Mouse (Mus musculus) forebrain, embryonic 14.5 days (tissue): Measurements from ENCODE around the gene Brap. TPM values are rescaled to one million over a fixed set of nuclear protein-coding genes. Genes with fewer than 3 reads are reported as not detected.
A peak's percentile ranks its signal among the peaks of the same experiment; 100 is the strongest.
"Not testable (repeated sequence)": the region's sequence is repeated elsewhere in the genome, so short reads cannot be mapped to it uniquely, and the experiment has no call there.

Experiments
- ATAC-seq: fragments of 200-750 bp; cut with Nextera tagmentation; 2 replicates; pipeline ENCODE4 v1.8.0; 2017; ENCODE audit warnings: mild to moderate bottlenecking, moderate library complexity
- DNase-seq: peaks from one replicate; pipeline ENCODE4 v3.0.0-alpha.2; 2015; ENCODE audit warnings: low spot score
- H3K27ac ChIP-seq: fragments of 300-500 bp; sonication (generic); 2 replicates; pipeline ENCODE4 v1.5.1; 2014; ENCODE audit warnings: low read depth, mild to moderate bottlenecking, control low read depth, low read length, moderate library complexity
- H3K27me3 ChIP-seq: fragments of 300-500 bp; sonication (generic); replicated peaks from 2 replicates; pipeline ENCODE4 v1.6.1; 2014; ENCODE audit warnings: low read length, control low read depth, mixed read lengths; ENCODE audit not compliant: control insufficient read depth, insufficient read depth
- H3K36me3 ChIP-seq: fragments of 300-500 bp; sonication (generic); 2 replicates; pipeline ENCODE4 v1.6.1; 2014; ENCODE audit warnings: low read length, control low read depth; ENCODE audit not compliant: control insufficient read depth, insufficient read depth
- H3K4me1 ChIP-seq: fragments of 300-500 bp; sonication (generic); 2 replicates; pipeline ENCODE4 v1.6.1; 2014; ENCODE audit warnings: antibody characterized with exemption, low read length, control low read depth; ENCODE audit not compliant: control insufficient read depth, insufficient read depth
- H3K4me2 ChIP-seq: fragments of 300-500 bp; sonication (generic); 2 replicates; pipeline ENCODE4 v1.6.1; 2014; ENCODE audit warnings: mild to moderate bottlenecking, control low read depth, low read length
- H3K4me3 ChIP-seq: fragments of 300-500 bp; sonication (generic); 2 replicates; pipeline ENCODE4 v1.5.1; 2014; ENCODE audit warnings: low read depth, low read length, control low read depth
- H3K9ac ChIP-seq: fragments of 300-500 bp; sonication (generic); 2 replicates; pipeline ENCODE4 v1.6.1; 2014; ENCODE audit warnings: mild to moderate bottlenecking, low read length, control low read depth, moderate library complexity
- H3K9me3 ChIP-seq: fragments of 300-500 bp; sonication (generic); replicated peaks from 2 replicates; pipeline ENCODE4 v1.6.1; 2016; ENCODE audit warnings: low read length, control low read depth, mixed read lengths; ENCODE audit not compliant: control insufficient read depth
- WGBS: fragments of 180-500 bp; shearing (Covaris S2); extraction: QIAGEN DNeasy Blood & Tissue Kit; methylation state at CpG from one replicate; pipeline ENCODE4 v1.1.7; 2014; 5-methylcytosine and 5-hydroxymethylcytosine counted together
- polyA plus RNA-seq: library from polyadenylated mRNA; unstranded; fragments of >200 nt; fragmentation: Nextera tagmentation; extraction: Ambion mirVana; gene quantifications from 2 replicates; pipeline ENCODE4 v1.2.1, GENCODE M21; 2014

Gene Brap
- polyA plus RNA-seq, 1 experiment from 2014 or later, result 36.8 TPM

DNA sequence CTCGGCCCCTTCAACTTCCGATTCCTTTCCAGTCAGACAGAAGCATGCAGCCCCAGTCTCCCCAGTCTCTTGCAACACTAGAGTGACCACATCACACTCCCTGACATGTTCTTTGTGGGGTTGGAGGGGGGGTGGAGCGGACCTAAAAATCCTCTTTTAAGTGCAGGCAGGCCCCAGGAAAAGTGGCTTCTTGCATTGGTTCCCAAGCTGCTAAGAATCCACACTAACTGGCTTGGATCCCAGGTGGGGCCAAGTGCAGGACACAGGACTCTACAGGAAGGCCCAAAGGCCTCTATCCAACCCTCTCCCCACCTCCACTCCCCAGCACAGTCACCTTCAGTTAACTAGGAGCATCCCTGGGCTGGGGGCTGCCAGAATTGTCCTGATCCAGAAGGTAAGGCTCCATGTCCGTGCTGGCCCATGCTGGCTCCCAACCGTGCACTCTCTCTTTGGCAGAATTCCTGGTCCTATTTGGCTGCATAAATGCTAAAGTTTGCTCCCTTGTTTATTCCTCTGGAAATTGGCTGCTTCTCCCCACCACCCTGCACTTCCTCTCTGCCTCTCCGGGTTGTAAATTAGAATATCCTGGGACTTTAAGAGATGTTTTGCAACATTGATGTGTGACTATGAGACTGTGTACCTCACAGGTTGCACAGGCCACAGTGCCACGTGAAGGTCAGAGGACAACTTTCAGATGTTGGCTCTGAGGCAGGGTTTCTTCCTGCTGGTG is 30.3 kb downstream of the Brap start:
- 74% methylated on average over 7 of the region's 7 CpGs for WGBS
- peak overlapping the region; percentile 39; the same call in 1 of the 2 replicates for H3K27ac ChIP-seq
- no peaks in the 10 kb centered on the region for H3K9me3 ChIP-seq
- ATAC-seq (no peak), DNase-seq (peak; percentile 20)
- no peak overlapping the region for H3K4me2 ChIP-seq
- H3K4me1 ChIP-seq, result no peaks in the 10 kb centered on the region
- no peaks in the 10 kb centered on the region for H3K27me3 ChIP-seq
- no peak overlapping the region for H3K4me3 ChIP-seq
- no peak overlapping the region for H3K9ac ChIP-seq
- peaks cover 20% of the 10 kb centered on the region for H3K36me3 ChIP-seq

DNA sequence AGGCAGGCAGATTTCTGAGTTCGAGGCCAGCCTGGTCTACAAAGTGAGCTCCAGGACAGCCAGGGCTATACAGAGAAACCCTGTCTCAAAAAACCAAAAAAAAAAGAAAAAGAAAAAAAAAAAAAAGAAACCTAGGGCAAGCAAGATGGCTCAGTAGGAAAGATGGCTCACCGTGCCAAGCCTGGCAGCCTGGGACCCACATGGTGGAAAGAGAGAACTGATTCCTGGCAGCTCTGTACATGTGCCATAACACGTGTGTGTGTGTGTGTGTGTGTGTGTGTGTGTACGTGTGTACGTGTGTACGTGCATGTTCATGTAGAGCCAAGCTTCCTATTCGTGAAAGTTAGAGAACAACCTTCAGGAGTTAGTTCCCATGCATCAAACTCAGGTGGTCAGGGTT is 31.1 kb downstream of the Brap start:
- WGBS, result 79% methylated on average over 7 of the region's 7 CpGs
- not testable (repeated sequence) for H3K9me3 ChIP-seq, H3K27ac ChIP-seq, H3K9ac ChIP-seq, H3K4me2 ChIP-seq, H3K27me3 ChIP-seq, H3K4me3 ChIP-seq, H3K4me1 ChIP-seq
- DNase-seq (peak; percentile 77), ATAC-seq (peak; percentile 32; the same call in 1 of the 2 replicates)
- peaks cover 12% of the 10 kb centered on the region for H3K36me3 ChIP-seq

DNA sequence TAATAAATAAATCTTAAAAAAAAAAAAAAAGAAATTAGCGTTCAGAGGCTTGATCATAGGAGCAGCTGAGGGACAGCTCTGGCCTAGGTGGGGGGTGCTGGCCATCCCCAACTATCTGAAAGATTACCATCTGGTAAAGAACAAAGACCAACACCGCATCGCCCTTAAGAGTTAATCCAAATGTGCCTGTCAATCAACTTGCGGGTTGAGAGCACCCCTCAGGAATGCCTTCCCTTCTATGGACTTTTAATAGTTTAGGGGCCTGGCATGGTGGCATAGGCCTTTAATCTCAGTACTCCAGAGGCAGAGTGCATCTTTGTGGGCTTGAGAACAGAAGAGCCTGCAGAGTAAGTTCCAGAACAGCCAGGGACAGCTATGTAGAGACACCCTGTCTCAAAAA is 32.5 kb downstream of the Brap start:
- Histone ChIP-seq H3K27ac (no peak overlapping the region), H3K4me2 (no peak overlapping the region), H3K9me3 (no peaks in the 10 kb centered on the region), H3K27me3 (no peaks in the 10 kb centered on the region), H3K36me3 (no peaks in the 10 kb centered on the region), H3K4me1 (no peaks in the 10 kb centered on the region), H3K9ac (no peak overlapping the region), H3K4me3 (no peak overlapping the region)
- WGBS, result 77% methylated on average over 4 of the region's 4 CpGs
- DNase-seq (no peak), ATAC-seq (no peak)

DNA sequence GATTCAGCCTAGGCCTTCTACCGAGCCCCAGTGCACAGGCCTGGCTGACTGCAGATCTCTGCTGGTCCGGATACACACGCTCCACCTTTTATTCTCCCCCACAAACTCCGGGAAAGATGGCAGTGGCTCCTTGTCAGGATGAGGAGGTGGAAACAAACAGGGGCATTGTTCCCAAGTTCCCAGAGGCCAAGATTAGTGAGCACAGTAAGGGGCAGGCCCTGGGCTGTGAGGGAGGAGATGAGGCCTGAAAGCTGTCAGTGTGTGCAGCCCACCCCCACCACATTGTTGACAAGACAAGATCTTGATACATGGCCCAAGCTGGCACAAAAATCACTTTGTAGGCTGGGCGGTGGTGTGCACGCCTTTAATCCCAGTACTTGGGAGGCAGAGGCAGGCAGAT is 36.4 kb downstream of the Brap start:
- DNase-seq, result no peak
- H3K4me2 ChIP-seq, result no peak overlapping the region
- no peaks in the 10 kb centered on the region for H3K4me1 ChIP-seq
- H3K4me3 ChIP-seq, result no peak overlapping the region
- no peaks in the 10 kb centered on the region for H3K36me3 ChIP-seq
- H3K27me3 ChIP-seq, result no peaks in the 10 kb centered on the region
- 42% methylated on average over 6 of the region's 6 CpGs for WGBS
- no peak overlapping the region for H3K9ac ChIP-seq
- no peaks in the 10 kb centered on the region for H3K9me3 ChIP-seq
- ATAC-seq, result no peak
- no peak overlapping the region for H3K27ac ChIP-seq

DNA sequence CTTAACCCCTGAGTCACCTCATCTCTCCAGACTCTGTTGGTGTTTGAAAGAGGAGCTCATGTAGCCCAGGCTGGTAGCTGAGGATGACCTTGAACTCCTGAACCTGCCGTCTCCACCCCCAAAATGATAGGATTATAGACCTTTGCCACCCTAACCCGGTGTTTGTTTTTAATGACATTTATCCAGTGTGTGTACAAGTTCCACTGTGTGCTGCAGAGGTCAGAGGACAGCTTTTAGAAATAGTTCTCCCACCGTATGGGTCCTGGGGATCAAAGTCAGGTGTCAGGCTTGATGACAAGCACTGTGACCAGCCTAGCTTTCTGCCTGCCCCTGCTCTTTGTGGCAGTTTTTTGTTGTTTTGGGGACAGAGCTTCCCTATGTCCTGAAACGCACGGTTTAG is 39.5 kb downstream of the Brap start:
- 65% methylated on average over 5 of the region's 5 CpGs for WGBS
- peaks cover 2% of the 10 kb centered on the region; the same call in 1 of the 2 replicates for H3K4me1 ChIP-seq
- no peak overlapping the region for H3K9ac ChIP-seq

GRCm38 (mm10) chr5:121700496-121700895 is 40.1 kb downstream of the Brap start:
- ATAC-seq (no peak), DNase-seq (no peak)
- no peak overlapping the region for H3K27ac ChIP-seq
- WGBS, result 31% methylated on average over 11 of the region's 11 CpGs
- H3K4me3 ChIP-seq, result no peak overlapping the region
- H3K9me3 ChIP-seq, result no peaks in the 10 kb centered on the region
- no peaks in the 10 kb centered on the region for H3K27me3 ChIP-seq
- peaks cover 4% of the 10 kb centered on the region; the same call in 1 of the 2 replicates for H3K4me1 ChIP-seq
- H3K9ac ChIP-seq, result no peak overlapping the region
- no peak overlapping the region for H3K4me2 ChIP-seq
- H3K36me3 ChIP-seq, result no peaks in the 10 kb centered on the region

More for the DNA sequence above, 39.5 kb downstream of the Brap start:
- H3K9me3 ChIP-seq, result no peaks in the 10 kb centered on the region
- DNase-seq (no peak), ATAC-seq (no peak)
- no peaks in the 10 kb centered on the region for H3K27me3 ChIP-seq
- H3K4me3 ChIP-seq, result no peak overlapping the region
- H3K4me2 ChIP-seq, result no peak overlapping the region
- no peak overlapping the region for H3K27ac ChIP-seq
- no peaks in the 10 kb centered on the region for H3K36me3 ChIP-seq

DNA sequence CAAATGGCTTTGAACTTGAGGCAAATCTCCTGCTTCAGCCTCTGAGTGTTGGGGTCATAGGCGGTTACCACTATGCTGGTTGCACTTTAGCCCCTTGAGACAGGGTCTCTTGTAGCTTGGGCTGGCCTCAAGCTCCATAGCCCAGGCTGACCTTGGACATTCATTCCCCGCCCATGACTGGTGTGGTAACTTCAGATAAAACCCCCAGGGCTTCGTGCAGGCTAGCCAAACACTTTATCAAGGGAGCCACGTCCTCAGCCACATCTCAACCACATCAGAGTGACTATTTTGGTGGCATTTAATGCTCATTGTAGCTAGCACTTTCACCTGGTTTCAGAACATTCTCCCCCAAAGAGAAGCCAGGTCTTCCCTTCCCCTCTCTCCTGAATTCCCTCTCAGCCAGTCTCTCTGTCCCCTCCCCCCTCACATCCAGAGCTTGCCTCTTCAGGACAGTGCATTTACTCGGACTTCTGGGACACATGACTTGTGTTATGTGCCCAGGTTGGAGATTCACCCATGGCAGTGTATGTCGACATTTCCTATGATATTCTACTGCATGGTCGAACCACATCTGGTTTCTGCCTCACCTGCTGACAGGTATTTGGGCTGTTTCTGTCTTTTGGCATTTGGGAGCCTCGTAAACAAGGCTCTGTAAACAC is 40.9 kb downstream of the Brap start:
- no peak for ATAC-seq
- Histone ChIP-seq H3K9me3 (no peaks in the 10 kb centered on the region), H3K4me2 (no peak overlapping the region), H3K27me3 (no peaks in the 10 kb centered on the region), H3K36me3 (no peaks in the 10 kb centered on the region), H3K4me1 (peaks cover 4% of the 10 kb centered on the region; the same call in 1 of the 2 replicates), H3K27ac (no peak overlapping the region), H3K9ac (no peak overlapping the region), H3K4me3 (no peak overlapping the region)
- WGBS, result 66% methylated on average over 8 of the region's 8 CpGs
- DNase-seq, result no peak

- Histone ChIP-seq H3K9me3 (no peaks in the 10 kb centered on the region), H3K9ac (no peak overlapping the region), H3K27me3 (no peaks in the 10 kb centered on the region), H3K4me2 (no peak overlapping the region), H3K4me3 (no peak overlapping the region), H3K36me3 (no peaks in the 10 kb centered on the region), H3K4me1 (peaks cover 4% of the 10 kb centered on the region; the same call in 1 of the 2 replicates), H3K27ac (no peak overlapping the region)
- no peak for ATAC-seq
- WGBS, result 72% methylated on average over 1 of the region's 1 CpGs
- no peak for DNase-seq
These were observed 43.0 kb downstream of the Brap start for GRCm38 (mm10) chr5:121703341-121703740.
